Mouse (Mus musculus) urinary bladder, postnatal 4 days (tissue): ENCODE data around the gene Obsl1.
A peak's percentile ranks its signal among the peaks of the same experiment; 100 is the strongest.

Experiments
- DNase-seq, 2 experiments: peaks; one replicate each; pipeline ENCODE4 v3.0.0; 2021 to 2022; ENCODE audit warnings: low spot score in 2 of 2

Gene Obsl1

GRCm38 (mm10) chr1:75487040-75487404, 19.2 kb downstream of the Obsl1 start:
- DNase-seq, result no peak

GRCm38 (mm10) chr1:75486561-75486960, 19.7 kb downstream of the Obsl1 start:
- no peak for DNase-seq

DNA sequence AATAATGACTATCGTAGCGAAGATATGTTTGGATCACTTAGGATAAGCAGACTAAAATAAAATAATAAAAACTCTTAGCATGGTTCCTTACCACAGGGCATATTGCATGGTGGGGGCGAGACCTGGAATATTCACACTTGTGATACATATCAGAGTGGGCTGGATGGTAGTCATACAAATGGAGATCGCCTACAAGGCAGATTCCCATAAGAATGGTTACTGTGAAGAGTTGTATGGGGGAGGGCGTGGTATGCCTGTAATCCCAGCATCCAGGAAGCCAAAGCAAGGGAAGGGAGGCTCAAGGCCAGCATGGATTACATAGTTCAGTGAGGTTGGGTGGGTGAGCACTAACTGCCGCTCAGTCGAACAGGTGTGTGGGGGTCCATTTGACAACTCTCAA, 25.5 kb downstream of the Obsl1 start:
- DNase-seq, result no peak

- DNase-seq, result no peak
These were observed 26.2 kb downstream of the Obsl1 start for GRCm38 (mm10) chr1:75480036-75480435.

DNA sequence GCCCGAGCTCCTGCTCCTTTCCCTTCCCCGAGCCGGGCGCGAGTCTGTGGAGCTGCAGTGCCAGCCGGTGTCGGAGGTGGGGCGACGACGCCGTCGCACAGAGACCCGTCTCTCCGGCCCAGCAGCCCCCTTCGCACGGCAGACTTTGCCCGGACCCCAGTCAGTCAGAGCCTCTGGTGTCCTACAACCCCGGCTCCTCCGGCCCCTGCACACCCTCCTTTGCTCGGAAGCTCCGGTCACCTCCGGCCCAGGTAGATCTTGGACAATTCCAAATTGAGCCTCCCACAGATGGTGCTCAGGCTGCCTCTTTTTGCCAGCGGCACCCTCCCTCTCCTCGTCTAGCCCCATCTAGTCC, 26.6 kb downstream of the Obsl1 start:
- DNase-seq, result no peak

DNA sequence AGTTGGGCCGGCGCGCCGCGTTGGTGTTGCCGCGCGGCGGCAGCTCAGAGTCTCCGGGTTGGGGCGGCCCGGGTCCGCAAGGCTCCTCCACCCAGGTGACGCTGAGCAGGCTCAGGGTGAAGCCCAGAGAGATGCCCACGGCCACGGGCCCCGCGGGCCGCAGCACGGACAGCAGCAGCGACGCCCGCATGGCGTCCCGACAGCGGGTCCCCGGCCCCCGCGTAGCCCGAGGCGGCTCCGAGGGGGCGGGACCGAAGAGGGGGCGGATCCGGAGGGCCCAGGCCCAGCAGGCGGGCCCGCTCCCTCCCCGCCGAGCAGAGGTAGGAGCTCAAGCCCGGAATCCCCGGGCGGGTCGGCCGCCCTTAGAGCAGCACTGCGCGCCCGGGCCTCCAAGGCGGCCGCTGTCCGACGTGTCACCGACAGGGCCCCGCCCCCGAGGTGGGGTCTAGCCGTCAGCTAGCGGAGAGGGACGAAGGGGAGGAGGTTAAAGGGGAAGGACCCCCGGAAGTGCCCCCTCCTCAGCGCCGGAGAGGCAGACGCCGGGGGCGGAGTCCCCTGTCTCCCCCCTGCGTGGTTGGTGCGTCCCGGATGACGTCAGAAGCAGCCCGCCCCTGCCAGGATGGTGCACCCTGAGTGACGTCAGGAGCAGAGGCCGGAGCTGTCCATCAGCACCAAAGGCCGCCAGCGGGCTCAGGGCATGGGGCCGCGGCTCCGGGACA, 27.2 kb downstream of the Obsl1 start, which contains the start of the genes Chpf and Tmem198:
TSS of gene Chpf (minus strand) at position 392 of the 719 bp plus-strand sequence.
TSS of gene Tmem198 (plus strand) at position 617 of the 719 bp plus-strand sequence.
- DNase-seq, result peak; percentile 96 to 97

DNA sequence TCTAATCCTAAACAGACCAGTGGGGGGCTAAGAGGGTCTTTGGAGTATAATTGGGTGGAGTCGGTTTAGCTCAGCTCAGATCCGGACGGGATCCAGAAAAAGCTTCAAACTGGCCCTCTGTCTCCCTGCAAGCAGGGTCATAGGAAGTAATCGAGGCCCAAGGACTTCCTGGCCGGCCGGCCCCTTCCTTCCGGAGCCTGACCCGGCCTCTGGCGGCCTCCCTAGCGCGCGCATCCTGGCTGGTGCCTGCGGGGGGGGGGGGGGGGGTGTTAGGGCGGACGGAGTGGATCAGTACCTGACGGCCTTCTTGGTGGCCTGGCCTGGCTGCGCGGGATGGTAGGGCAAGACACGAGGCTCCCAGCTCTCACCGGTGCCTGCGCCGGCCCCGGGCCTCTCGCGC, 27.8 kb downstream of the Obsl1 start:
- DNase-seq, result no peak

DNA sequence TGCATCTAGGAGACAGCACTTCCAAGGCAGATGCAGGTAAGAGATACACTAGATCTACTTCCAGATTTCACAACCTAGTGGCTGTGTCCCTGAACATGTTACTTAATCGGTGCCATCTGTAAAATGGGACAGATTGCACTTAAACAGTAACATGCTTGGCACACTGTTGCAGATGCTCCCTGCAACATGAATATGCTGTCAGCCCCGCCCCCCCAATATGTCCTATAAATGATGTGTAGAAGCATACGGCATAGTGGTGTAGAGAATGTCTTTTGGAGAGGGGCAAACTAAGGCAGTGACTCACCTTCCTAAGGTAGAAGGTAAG, 28.3 kb downstream of the Obsl1 start:
- no peak for DNase-seq

DNA sequence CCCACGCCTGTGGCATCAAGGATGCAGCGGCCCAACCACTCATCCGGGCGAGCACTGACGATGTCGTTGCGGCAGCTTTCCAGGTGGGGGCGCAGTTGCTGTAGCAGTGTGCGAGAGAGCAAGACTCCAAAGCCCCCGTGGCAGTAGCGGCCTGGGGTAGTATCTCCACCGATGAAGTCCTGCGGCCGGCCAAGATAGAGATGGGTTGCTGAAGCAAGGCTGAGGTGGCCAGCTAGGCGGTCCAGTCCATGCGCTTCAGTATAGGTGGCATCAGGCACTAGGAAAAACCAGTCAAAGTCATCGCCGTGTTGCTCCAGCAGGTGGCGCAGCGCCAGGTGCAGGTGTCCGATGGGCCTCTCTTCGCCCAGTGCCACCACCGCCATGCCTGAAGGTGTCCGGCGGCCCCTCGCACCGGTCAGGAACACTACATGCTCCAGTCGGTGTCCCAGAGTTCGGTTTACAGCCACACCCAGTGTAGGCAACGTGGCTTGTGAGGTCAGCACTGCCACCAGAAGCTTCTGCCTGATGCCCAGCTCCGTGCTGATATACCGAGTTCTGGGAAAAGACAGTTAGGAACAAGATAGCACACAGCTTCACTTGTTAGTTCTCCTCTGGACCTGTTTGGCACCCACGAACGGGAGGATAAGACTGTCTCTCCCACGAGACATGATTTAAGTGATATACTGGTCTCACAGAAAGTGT, 28.8 kb downstream of the Obsl1 start:
- DNase-seq, result peak; percentile 77 to 83

DNA sequence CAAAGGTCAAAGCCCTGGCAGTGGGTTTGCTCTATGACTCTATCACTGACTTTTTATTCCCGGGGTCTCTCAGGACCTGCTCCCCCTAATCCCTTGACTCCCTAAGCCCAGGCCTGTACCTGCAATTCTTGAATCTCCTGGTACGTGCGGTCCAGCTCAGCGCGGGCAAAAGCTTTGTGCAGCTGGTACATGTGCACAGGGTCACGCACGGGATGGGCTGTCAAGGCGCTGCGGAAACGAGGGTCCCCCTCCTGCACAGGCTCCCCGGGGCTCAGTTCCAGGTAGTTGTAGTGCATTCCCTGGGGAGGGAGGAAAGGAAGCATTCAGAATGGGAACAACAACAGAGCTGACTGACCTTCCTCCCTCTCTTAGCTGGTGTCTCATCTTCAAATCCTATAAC, 29.8 kb downstream of the Obsl1 start:
- DNase-seq, result no peak

GRCm38 (mm10) chr1:75469287-75469825, 36.9 kb downstream of the Obsl1 start:
- DNase-seq, result no peak

DNA sequence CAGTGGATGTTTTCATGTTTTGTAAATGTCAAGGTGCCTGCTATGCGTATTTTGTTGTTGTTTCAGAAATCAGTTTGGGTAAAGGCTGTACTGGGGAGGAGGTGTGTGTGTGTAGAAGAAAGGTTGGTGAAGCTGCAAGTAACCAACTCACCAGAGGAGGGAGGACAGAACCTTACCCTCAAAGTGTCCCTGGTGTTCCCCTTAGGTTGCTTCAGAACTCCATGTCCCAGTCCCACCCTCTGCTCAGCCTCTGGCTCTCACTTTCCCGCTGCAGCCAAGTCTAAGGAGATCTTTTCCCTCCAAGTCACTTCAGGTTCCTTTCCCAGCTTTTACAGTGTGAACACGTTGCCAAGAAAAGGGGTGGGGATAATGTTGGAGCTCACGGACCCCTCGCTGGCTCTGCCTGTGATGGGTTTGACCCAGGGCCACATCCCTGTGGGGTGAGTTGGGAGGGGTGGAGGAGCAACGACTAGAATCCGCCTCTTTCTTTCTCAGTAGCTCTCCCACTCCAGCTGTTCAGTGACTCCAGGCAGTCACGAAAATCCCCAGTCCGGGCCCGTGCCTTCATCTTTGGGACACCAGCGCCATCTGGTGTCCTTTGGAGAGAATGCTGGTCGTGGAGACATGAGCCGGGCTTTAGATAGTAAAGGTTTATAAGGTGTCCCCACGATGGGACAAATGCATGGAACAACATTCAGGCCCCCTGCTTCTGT, 38.9 kb downstream of the Obsl1 start:
- peak; percentile 77 to 82 for DNase-seq

DNA sequence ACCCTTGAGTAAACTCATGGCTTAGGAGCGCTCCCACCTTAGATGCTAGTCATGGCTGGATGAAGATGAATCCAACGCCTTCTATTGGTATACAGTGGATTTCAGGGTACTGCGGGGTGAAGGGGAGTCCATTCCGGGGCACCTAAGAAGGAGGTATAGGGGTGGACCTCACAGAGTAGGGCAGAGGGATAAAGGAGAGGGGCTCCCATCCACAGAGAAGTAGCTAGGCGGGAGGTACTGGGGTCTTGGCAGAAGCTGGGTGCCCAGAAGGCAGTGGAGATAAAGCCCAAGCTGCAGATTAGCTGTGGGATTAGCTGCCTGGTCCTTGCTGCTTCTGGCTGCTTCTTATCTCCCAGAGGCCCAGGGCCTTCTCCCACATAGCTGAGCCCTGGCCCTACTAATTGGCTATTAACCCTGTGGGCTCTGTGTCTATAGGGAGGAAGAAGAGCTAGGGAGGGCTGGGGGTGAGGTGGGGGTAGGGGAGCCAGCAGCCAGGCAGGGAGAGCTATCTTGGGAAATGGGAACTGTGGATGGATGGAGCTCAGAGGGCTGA, 42.5 kb downstream of the Obsl1 start:
- DNase-seq, result no peak

DNA sequence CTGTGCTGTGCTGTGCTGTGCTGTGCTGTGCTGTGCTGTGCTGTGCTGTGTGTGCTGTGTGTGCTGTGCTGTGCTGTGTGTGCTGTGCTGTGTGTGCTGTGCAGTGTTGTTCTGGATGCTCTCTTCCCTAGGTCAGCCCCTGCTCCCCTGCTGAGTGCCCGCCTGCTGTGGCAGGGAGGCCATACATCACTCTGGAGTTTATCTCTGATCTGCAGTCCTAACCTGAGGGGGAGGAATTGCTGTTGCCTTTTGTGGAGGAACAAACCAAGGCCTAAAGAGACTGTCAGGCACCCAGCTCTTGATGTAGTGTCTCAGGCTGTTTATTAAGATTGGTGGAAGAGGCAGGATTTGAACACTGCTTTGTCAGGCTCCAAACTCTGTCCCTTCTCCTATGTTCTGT, 43.6 kb downstream of the Obsl1 start:
- DNase-seq, result no peak

DNA sequence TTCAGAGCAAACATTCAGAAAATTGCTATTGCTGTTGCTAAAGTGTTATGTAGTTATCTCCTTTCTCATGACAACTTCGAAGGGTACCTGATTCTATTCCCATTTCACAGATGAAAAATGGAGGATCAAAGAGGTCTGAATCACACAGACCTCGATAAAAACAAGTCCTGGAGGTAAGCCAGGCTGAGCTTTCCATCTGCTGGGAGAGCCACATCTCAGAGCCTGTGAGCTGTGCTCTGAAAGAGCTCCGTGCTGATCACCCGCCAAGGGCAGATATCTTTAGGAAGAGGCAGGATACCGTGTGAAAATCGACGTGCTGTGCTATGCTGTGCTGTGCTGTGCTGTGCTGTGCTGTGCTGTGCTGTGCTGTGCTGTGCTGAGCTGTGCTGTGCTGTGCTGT, 46.0 kb downstream of the Obsl1 start:
- DNase-seq, result no peak

GRCm38 (mm10) chr1:75458789-75459684, 47.2 kb downstream of the Obsl1 start:
- no peak for DNase-seq

GRCm38 (mm10) chr1:75458025-75458788, 48.0 kb downstream of the Obsl1 start:
- peak in 1 of 2 experiments; percentile 52 for DNase-seq

DNA sequence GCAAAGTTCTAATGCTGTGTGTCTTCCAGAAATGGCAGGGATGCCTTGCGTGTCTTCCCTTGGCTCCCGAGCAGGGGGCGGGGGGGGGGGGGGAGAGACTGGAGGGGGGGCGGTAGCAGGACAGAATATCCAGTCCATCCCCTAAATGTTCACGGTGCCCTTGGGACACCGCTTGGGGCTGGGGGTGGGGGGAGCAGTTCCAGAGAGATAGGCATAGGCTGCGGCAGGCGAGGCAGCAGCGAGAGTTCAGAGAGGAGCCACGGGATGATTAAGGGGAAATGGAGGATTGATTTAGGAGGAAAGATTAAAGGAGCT, 48.6 kb downstream of the Obsl1 start:
- DNase-seq, result no peak

DNA sequence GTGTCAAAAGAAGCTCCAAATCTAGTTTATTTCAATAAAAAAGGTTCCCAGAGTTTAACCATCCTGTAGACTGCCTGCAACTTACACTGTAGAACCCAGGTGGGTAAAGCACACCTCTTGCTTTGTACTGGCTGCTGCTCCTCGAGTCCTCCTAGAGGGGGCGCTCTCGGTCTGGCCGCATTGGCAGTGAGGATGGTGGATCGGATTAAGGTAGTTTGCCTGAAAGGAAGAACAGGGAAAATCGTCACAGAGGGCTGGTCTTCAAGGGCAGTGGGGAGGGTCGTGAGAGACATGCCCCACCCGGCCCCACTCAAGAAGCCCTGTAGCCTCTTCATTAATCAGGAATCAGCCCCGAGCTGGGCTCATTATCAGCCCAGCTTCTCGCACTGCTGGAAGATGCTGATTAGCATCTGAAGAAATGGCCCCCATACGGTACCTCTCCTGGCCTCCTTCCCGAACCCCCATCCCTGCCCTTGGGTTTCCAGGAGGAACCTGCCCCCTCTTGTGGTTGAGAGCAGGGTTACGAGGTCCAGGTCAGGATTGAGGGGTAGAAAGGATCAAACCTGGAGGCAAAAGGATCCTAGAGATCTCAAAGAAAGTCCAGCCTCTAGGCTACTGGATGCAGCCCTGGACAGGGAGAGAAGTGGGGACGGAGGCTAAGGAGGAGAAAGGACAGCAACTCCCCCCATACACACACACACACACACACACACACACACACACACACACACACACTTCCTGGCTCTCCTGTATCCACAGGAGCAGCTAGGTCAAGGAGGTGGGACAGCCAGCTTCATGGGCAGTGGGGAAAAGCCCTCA, 49.3 kb downstream of the Obsl1 start:
- no peak for DNase-seq

- no peak for DNase-seq
These were observed 50.3 kb downstream of the Obsl1 start for GRCm38 (mm10) chr1:75455948-75456347.
